Mouse (Mus musculus): ENCODE measurements around the gene Esm1. TPM values are rescaled to one million over a fixed set of nuclear protein-coding genes. Genes with fewer than 3 reads are reported as not detected.
A peak's percentile ranks its signal among the peaks of the same experiment; 100 is the strongest.

Esm1 gene
- polyA plus RNA-seq, 1 experiment from 2014 or later, result 3.7 TPM

GRCm38 (mm10) chr13:113256766-113257165 lies 47.3 kb downstream of the Esm1 start:
- DNase-seq (ENCODE audit: low spot score) (no peak), ATAC-seq (replicated peaks; ENCODE audit: low FRiP score, low TSS enrichment, low read depth) (no peak)
- no peaks in the 10 kb centered on the region for H3K9me3 ChIP-seq (ENCODE audit: control insufficient read depth, low read length)
- 85% methylated on average over 2 of the region's 2 CpGs for WGBS
- H3K27me3 ChIP-seq (replicated peaks; ENCODE audit: control insufficient read depth, insufficient read depth, low read length), result no peaks in the 10 kb centered on the region
- H3K4me3 ChIP-seq (ENCODE audit: low read depth, low read length), result no peak overlapping the region
- no peak overlapping the region for H3K27ac ChIP-seq (ENCODE audit: low read depth)
- H3K4me1 ChIP-seq (replicated peaks; ENCODE audit: control insufficient read depth, insufficient read depth, low read length), result no peaks in the 10 kb centered on the region
- no peak overlapping the region for H3K4me2 ChIP-seq (ENCODE audit: low read length)
- H3K36me3 ChIP-seq (ENCODE audit: control insufficient read depth, insufficient read depth, low read length), result no peaks in the 10 kb centered on the region
- H3K9ac ChIP-seq (ENCODE audit: low read length), result no peak overlapping the region

GRCm38 (mm10) chr13:113257190-113257589 lies 47.7 kb downstream of the Esm1 start:
- Histone ChIP-seq H3K9me3 (ENCODE audit: control insufficient read depth, low read length) (no peaks in the 10 kb centered on the region), H3K27ac (ENCODE audit: low read depth) (no peak overlapping the region), H3K9ac (ENCODE audit: low read length) (no peak overlapping the region), H3K36me3 (ENCODE audit: control insufficient read depth, insufficient read depth, low read length) (no peaks in the 10 kb centered on the region), H3K4me1 (replicated peaks; ENCODE audit: control insufficient read depth, insufficient read depth, low read length) (no peaks in the 10 kb centered on the region), H3K4me3 (ENCODE audit: low read depth, low read length) (no peak overlapping the region), H3K4me2 (ENCODE audit: low read length) (no peak overlapping the region), H3K27me3 (replicated peaks; ENCODE audit: control insufficient read depth, insufficient read depth, low read length) (no peaks in the 10 kb centered on the region)
- DNase-seq (ENCODE audit: low spot score) (no peak), ATAC-seq (replicated peaks; ENCODE audit: low FRiP score, low TSS enrichment, low read depth) (no peak)
- 51% methylated on average over 5 of the region's 5 CpGs for WGBS

GRCm38 (mm10) chr13:113259237-113259636 lies 49.8 kb downstream of the Esm1 start:
- Histone ChIP-seq H3K9ac (ENCODE audit: low read length) (no peak overlapping the region), H3K9me3 (ENCODE audit: control insufficient read depth, low read length) (no peaks in the 10 kb centered on the region), H3K4me3 (ENCODE audit: low read depth, low read length) (no peak overlapping the region), H3K4me2 (ENCODE audit: low read length) (no peak overlapping the region), H3K27me3 (replicated peaks; ENCODE audit: control insufficient read depth, insufficient read depth, low read length) (no peaks in the 10 kb centered on the region), H3K4me1 (replicated peaks; ENCODE audit: control insufficient read depth, insufficient read depth, low read length) (no peaks in the 10 kb centered on the region), H3K27ac (ENCODE audit: low read depth) (no peak overlapping the region), H3K36me3 (ENCODE audit: control insufficient read depth, insufficient read depth, low read length) (no peaks in the 10 kb centered on the region)
- WGBS, result 90% methylated on average over 5 of the region's 5 CpGs
- DNase-seq (ENCODE audit: low spot score) (no peak), ATAC-seq (replicated peaks; ENCODE audit: low FRiP score, low TSS enrichment, low read depth) (no peak)

- H3K27me3 ChIP-seq (replicated peaks; ENCODE audit: control insufficient read depth, insufficient read depth, low read length), result no peaks in the 10 kb centered on the region
- no peak for ATAC-seq (replicated peaks; ENCODE audit: low FRiP score, low TSS enrichment, low read depth)
- WGBS, result 72% methylated on average over 12 of the region's 12 CpGs
- no peak overlapping the region for H3K9ac ChIP-seq (ENCODE audit: low read length)
- no peaks in the 10 kb centered on the region for H3K9me3 ChIP-seq (ENCODE audit: control insufficient read depth, low read length)
- H3K4me3 ChIP-seq (ENCODE audit: low read depth, low read length), result no peak overlapping the region
- no peak overlapping the region for H3K27ac ChIP-seq (ENCODE audit: low read depth)
- no peaks in the 10 kb centered on the region for H3K36me3 ChIP-seq (ENCODE audit: control insufficient read depth, insufficient read depth, low read length)
- no peak overlapping the region for H3K4me2 ChIP-seq (ENCODE audit: low read length)
- DNase-seq (ENCODE audit: low spot score), result no peak
- H3K4me1 ChIP-seq (replicated peaks; ENCODE audit: control insufficient read depth, insufficient read depth, low read length), result no peaks in the 10 kb centered on the region
Observed at GRCm38 (mm10) chr13:113262822-113263221, 53.4 kb downstream of the Esm1 start.

GRCm38 (mm10) chr13:113265257-113265656 lies 55.8 kb downstream of the Esm1 start:
- H3K4me3 ChIP-seq (ENCODE audit: low read depth, low read length), result no peak overlapping the region
- H3K4me2 ChIP-seq (ENCODE audit: low read length), result no peak overlapping the region
- no peak overlapping the region for H3K9ac ChIP-seq (ENCODE audit: low read length)
- ATAC-seq (replicated peaks; ENCODE audit: low FRiP score, low TSS enrichment, low read depth) (no peak), DNase-seq (ENCODE audit: low spot score) (peak; percentile 87)
- H3K27me3 ChIP-seq (replicated peaks; ENCODE audit: control insufficient read depth, insufficient read depth, low read length), result no peaks in the 10 kb centered on the region
- 25% methylated on average over 13 of the region's 13 CpGs for WGBS
- no peaks in the 10 kb centered on the region for H3K36me3 ChIP-seq (ENCODE audit: control insufficient read depth, insufficient read depth, low read length)
- no peaks in the 10 kb centered on the region for H3K9me3 ChIP-seq (ENCODE audit: control insufficient read depth, low read length)
- no peak overlapping the region for H3K27ac ChIP-seq (ENCODE audit: low read depth)
- H3K4me1 ChIP-seq (replicated peaks; ENCODE audit: control insufficient read depth, insufficient read depth, low read length), result no peaks in the 10 kb centered on the region

- Histone ChIP-seq H3K27ac (ENCODE audit: low read depth) (no peak overlapping the region), H3K4me1 (replicated peaks; ENCODE audit: control insufficient read depth, insufficient read depth, low read length) (no peaks in the 10 kb centered on the region), H3K4me2 (ENCODE audit: low read length) (0 out of 2 replicates have a peak overlapping the region, but pooled peaks have one; percentile 9), H3K27me3 (replicated peaks; ENCODE audit: control insufficient read depth, insufficient read depth, low read length) (no peaks in the 10 kb centered on the region), H3K9me3 (ENCODE audit: control insufficient read depth, low read length) (no peaks in the 10 kb centered on the region), H3K36me3 (ENCODE audit: control insufficient read depth, insufficient read depth, low read length) (no peaks in the 10 kb centered on the region), H3K9ac (ENCODE audit: low read length) (no peak overlapping the region), H3K4me3 (ENCODE audit: low read depth, low read length) (no peak overlapping the region)
- DNase-seq (ENCODE audit: low spot score) (peak; percentile 94), ATAC-seq (replicated peaks; ENCODE audit: low FRiP score, low TSS enrichment, low read depth) (no peak; the same call in 1 of the 2 replicates)
- 27% methylated on average over 9 of the region's 9 CpGs for WGBS
Observed at GRCm38 (mm10) chr13:113266495-113266951, 57.1 kb downstream of the Esm1 start.

GRCm38 (mm10) chr13:113267204-113267603 lies 57.7 kb downstream of the Esm1 start:
- H3K4me2 ChIP-seq (ENCODE audit: low read length), result no peak overlapping the region
- H3K9me3 ChIP-seq (ENCODE audit: control insufficient read depth, low read length), result no peaks in the 10 kb centered on the region
- no peaks in the 10 kb centered on the region for H3K4me1 ChIP-seq (replicated peaks; ENCODE audit: control insufficient read depth, insufficient read depth, low read length)
- H3K9ac ChIP-seq (ENCODE audit: low read length), result no peak overlapping the region
- H3K27ac ChIP-seq (ENCODE audit: low read depth), result no peak overlapping the region
- no peak for DNase-seq (ENCODE audit: low spot score)
- no peaks in the 10 kb centered on the region for H3K36me3 ChIP-seq (ENCODE audit: control insufficient read depth, insufficient read depth, low read length)
- ATAC-seq (replicated peaks; ENCODE audit: low FRiP score, low TSS enrichment, low read depth), result no peak
- no peak overlapping the region for H3K4me3 ChIP-seq (ENCODE audit: low read depth, low read length)
- no peaks in the 10 kb centered on the region for H3K27me3 ChIP-seq (replicated peaks; ENCODE audit: control insufficient read depth, insufficient read depth, low read length)
- 77% methylated on average over 3 of the region's 3 CpGs for WGBS

Other genes starting within 250 kb of the Esm1 start
- 0.19 and 0.24 TPM in 2 replicates for gene Ccno, start 221.9 kb upstream of the Esm1 start, polyA plus RNA-seq (2014; fragmentation: Nextera tagmentation; extraction: Ambion mirVana)
- gene Mcidas, start 215.8 kb upstream of the Esm1 start, polyA plus RNA-seq (2014; fragmentation: Nextera tagmentation; extraction: Ambion mirVana), result 0.07 TPM in 1 of 2 replicates, not detected in the other
- gene Cdc20b, start 174.5 kb upstream of the Esm1 start, polyA plus RNA-seq (2014; fragmentation: Nextera tagmentation; extraction: Ambion mirVana), result not detected in 2 replicates
- 127 and 142 TPM in 2 replicates for gene Gpx8, start 163.2 kb upstream of the Esm1 start, polyA plus RNA-seq (2014; fragmentation: Nextera tagmentation; extraction: Ambion mirVana)
- gene Gzma, start 108.7 kb upstream of the Esm1 start, polyA plus RNA-seq (2014; fragmentation: Nextera tagmentation; extraction: Ambion mirVana), result 0.62 and 0.77 TPM in 2 replicates
- gene Gzmk, start 16.2 kb downstream of the Esm1 start, polyA plus RNA-seq (2014; fragmentation: Nextera tagmentation; extraction: Ambion mirVana), result 0.13 TPM in 1 of 2 replicates, not detected in the other
- gene BC067074, start 83.5 kb downstream of the Esm1 start, polyA plus RNA-seq (2014; fragmentation: Nextera tagmentation; extraction: Ambion mirVana), result 4.2 and 4.9 TPM in 2 replicates

All from intestine, embryonic 14.5 days (tissue).